Mouse (Mus musculus) neural tube, embryonic 12.5 days (tissue): ENCODE results near the gene C530008M17Rik. TPM values are rescaled to one million over a fixed set of nuclear protein-coding genes. Genes with fewer than 3 reads are reported as not detected.

ENCODE experiments used
- ATAC-seq: fragments of 200-750 bp; cut with Nextera tagmentation; 2 replicates; pipeline ENCODE4 v1.8.0; 2017; ENCODE audit warnings: low read depth, mild to moderate bottlenecking, moderate TSS enrichment, moderate library complexity; ENCODE audit not compliant: low FRiP score
- H3K27ac ChIP-seq: fragments of 300-500 bp; sonication (generic); 2 replicates; pipeline ENCODE4 v1.5.1; 2016
- H3K27me3 ChIP-seq: fragments of 300-500 bp; sonication (generic); replicated peaks from 2 replicates; pipeline ENCODE4 v1.6.1; 2016; ENCODE audit warnings: mild to moderate bottlenecking
- H3K36me3 ChIP-seq: fragments of 300-500 bp; sonication (generic); 2 replicates; pipeline ENCODE4 v1.6.1; 2016; ENCODE audit warnings: mild to moderate bottlenecking
- H3K4me1 ChIP-seq: fragments of 300-500 bp; sonication (generic); 2 replicates; pipeline ENCODE4 v1.6.1; 2016
- H3K4me2 ChIP-seq: fragments of 300-500 bp; sonication (generic); replicated peaks from 2 replicates; pipeline ENCODE4 v1.6.1; 2016; ENCODE audit warnings: mild to moderate bottlenecking
- H3K4me3 ChIP-seq: fragments of 300-500 bp; sonication (generic); 2 replicates; pipeline ENCODE4 v1.5.1; 2016
- H3K9ac ChIP-seq: fragments of 300-500 bp; sonication (generic); 2 replicates; pipeline ENCODE4 v1.6.1; 2016; ENCODE audit warnings: mild to moderate bottlenecking
- H3K9me3 ChIP-seq: fragments of 300-500 bp; sonication (generic); 2 replicates; pipeline ENCODE4 v1.6.1; 2016; ENCODE audit warnings: mild to moderate bottlenecking
- WGBS: fragments of 180-500 bp; shearing (Covaris S2); methylation state at CpG from one replicate; pipeline ENCODE4 v1.1.7; 2016; 5-methylcytosine and 5-hydroxymethylcytosine counted together
- polyA plus RNA-seq: library from polyadenylated mRNA; unstranded; fragments of >200 nt; fragmentation: Nextera tagmentation; extraction: Ambion mirVana; gene quantifications from 2 replicates; pipeline ENCODE4 v1.2.1, GENCODE M21; 2016

C530008M17Rik gene
- polyA plus RNA-seq, 1 experiment from 2014 or later = 72.6 TPM

DNA sequence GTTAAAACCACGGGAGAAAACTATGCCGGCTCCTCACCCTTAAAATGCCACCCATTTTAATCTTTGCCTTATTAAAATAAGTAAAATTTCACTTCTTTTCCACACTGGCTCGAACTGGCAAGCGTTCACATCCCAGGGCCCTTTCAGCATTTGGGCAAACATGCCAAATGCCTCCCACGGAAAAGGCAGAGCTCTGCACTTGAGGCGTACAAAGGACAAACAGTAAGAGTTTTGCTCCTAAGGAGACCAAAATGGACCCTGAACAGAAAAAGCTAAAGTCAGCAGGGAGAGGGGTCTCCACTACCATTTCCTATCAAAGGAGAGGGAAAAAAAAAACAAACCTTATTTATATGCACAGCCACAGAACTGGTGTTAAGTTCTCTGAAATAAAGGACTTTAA, 107.4 kb downstream of the C530008M17Rik start:
- no peak for ATAC-seq
- Histone ChIP-seq H3K27me3 (no peaks in the 10 kb centered on the region), H3K9me3 (peaks cover 11% of the 10 kb centered on the region; the same call in 1 of the 2 replicates), H3K36me3 (peaks cover 34% of the 10 kb centered on the region), H3K4me2 (no peak overlapping the region), H3K27ac (no peak overlapping the region), H3K9ac (no peak overlapping the region), H3K4me3 (no peak overlapping the region), H3K4me1 (peaks cover 20% of the 10 kb centered on the region)
- WGBS = 84% methylated on average over 6 of the region's 6 CpGs

DNA sequence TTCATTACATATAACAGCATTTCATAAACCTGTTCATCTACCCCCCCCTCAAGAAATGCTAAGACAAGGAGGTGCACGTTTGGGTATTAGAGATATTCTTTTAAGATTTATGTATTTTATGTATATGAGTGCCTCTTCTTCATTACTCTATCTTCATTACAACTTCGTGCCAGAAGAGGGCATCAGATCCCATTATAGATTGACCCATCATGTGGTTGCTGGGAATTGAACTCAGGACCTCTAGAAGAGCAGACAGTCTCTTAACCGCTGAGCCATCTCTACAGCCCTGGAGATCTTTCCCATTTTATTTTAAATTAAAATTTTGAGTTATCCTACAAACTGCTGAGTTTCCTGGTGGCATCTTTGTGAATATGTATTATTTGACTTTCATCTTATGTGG, 112.7 kb downstream of the C530008M17Rik start:
- 80% methylated on average over 3 of the region's 3 CpGs for whole genome bisulfite sequencing
- ATAC-seq = no peak
- H3K36me3 ChIP-seq = peaks cover 35% of the 10 kb centered on the region

DNA sequence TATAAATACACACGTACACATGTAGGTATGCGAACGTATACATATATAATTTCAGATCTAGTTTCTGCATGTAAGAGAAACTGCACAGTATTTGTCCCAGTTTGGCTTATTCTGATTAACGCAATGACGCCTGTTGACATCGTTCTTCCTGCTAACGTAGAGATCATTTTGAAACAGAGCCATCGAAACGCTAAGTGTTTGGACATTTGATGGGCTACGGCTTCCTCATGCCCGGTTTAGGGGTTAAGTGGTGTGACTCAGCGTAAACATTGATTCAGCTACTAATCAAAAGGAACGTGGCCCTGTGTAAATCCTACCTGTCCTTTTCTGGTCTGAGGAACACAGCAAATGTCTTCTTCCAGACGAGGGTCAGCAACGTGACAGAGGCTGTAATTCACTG, 113.3 kb downstream of the C530008M17Rik start:
- no peak overlapping the region for H3K4me3 ChIP-seq
- peaks cover 31% of the 10 kb centered on the region for H3K36me3 ChIP-seq
- H3K4me2 ChIP-seq = no peak overlapping the region
- 82% methylated on average over 15 of the region's 15 CpGs for WGBS
- no peak overlapping the region for H3K9ac ChIP-seq
- peaks cover 11% of the 10 kb centered on the region; the same call in 1 of the 2 replicates for H3K9me3 ChIP-seq
- H3K27me3 ChIP-seq = no peaks in the 10 kb centered on the region
- no peak for ATAC-seq
- no peak overlapping the region; the same call in 1 of the 2 replicates for H3K27ac ChIP-seq
- H3K4me1 ChIP-seq = no peaks in the 10 kb centered on the region; the same call in none of the 2 replicates

More for the DNA sequence above, 112.7 kb downstream of the C530008M17Rik start:
- Histone ChIP-seq H3K4me2 (no peak overlapping the region), H3K27me3 (no peaks in the 10 kb centered on the region), H3K9me3 (peaks cover 11% of the 10 kb centered on the region; the same call in 1 of the 2 replicates), H3K4me3 (no peak overlapping the region), H3K9ac (no peak overlapping the region), H3K4me1 (no peaks in the 10 kb centered on the region; the same call in none of the 2 replicates), H3K27ac (no peak overlapping the region)

DNA sequence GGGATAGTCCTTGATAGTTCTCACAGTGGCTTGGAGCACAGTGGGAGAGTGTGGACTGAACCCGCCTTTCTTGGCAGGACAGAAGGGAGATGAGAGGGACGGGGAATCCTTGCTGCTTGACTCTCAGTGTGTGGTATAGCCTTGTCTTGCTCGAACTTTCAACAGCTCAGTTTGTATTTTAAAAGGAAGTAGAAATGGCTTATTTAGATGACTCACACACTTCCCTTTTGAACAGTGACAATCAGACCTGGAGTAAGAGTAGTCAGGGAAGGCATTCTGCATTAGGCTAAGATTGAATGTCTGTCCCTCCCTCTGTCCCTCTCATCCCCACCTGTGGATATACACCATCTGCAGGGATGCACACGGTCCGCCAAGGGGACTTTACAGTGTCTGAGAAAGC, 115.1 kb downstream of the C530008M17Rik start:
- no peaks in the 10 kb centered on the region for H3K27me3 ChIP-seq
- H3K27ac ChIP-seq = no peak overlapping the region
- no peak overlapping the region for H3K4me2 ChIP-seq
- no peak overlapping the region for H3K9ac ChIP-seq
- ATAC-seq = no peak
- H3K9me3 ChIP-seq = no peaks in the 10 kb centered on the region
- 86% methylated on average over 5 of the region's 5 CpGs for WGBS
- H3K36me3 ChIP-seq = peaks cover 15% of the 10 kb centered on the region; the same call in 1 of the 2 replicates
- H3K4me3 ChIP-seq = no peak overlapping the region
- no peaks in the 10 kb centered on the region for H3K4me1 ChIP-seq

DNA sequence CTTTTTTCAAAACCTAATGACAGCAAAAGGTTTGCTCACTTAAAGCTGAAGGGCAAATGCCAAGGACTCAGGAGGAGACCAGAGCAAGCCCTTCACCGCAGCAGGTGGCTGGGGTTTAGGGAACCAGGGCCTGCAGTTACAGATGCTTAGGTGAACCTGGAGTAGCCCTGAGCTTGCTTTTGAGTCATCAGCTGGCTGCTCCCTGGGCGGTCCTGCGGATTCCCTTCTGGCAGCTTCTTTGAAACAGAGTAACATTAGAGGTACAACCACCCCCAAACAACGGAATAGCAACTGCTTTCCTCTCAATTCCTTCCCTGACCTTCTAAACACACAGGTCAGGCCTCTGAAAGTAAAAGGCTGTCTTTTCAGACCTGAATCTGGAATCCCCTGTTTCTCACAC, 116.5 kb downstream of the C530008M17Rik start:
- H3K4me2 ChIP-seq = no peak overlapping the region
- no peaks in the 10 kb centered on the region for H3K4me1 ChIP-seq
- no peaks in the 10 kb centered on the region for H3K27me3 ChIP-seq
- no peaks in the 10 kb centered on the region for H3K9me3 ChIP-seq
- ATAC-seq = no peak
- no peak overlapping the region for H3K9ac ChIP-seq
- H3K4me3 ChIP-seq = no peak overlapping the region
- 67% methylated on average over 4 of the region's 4 CpGs for WGBS
- peaks cover 5% of the 10 kb centered on the region; the same call in 1 of the 2 replicates for H3K36me3 ChIP-seq
- no peak overlapping the region for H3K27ac ChIP-seq

DNA sequence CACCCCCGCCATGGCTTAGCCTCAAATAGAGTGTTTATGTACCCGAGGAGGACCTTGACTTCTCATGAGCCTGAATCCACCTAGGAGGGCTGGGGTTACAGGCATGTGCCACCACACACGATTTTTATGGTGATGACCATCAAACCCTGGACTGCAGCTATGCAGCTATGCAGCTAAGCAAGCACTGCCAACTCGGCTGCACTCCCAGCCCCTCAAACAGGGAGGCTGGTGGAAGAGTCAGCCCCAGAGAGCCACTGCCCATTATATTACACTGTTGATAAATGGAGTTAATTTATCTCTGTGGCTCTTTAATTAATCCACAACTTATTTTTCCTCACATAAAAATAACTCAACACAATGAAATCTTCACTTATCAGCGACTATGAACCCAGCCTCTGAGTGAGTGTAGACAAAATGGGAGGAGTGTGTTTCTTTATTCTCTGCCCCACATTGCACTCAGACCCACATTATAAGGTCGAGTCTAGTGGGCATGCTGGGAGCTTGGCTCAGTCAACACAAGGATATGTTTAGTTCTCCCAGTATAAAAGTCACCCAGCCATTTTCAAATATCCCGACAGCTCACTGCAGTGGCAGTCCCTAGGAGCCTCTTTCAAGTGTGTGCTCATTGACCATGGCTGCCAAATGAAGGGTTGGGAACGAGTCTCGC, 117.3 kb downstream of the C530008M17Rik start:
- WGBS = 81% methylated on average over 9 of the region's 9 CpGs
- H3K9me3 ChIP-seq = no peaks in the 10 kb centered on the region
- no peak overlapping the region for H3K27ac ChIP-seq

DNA sequence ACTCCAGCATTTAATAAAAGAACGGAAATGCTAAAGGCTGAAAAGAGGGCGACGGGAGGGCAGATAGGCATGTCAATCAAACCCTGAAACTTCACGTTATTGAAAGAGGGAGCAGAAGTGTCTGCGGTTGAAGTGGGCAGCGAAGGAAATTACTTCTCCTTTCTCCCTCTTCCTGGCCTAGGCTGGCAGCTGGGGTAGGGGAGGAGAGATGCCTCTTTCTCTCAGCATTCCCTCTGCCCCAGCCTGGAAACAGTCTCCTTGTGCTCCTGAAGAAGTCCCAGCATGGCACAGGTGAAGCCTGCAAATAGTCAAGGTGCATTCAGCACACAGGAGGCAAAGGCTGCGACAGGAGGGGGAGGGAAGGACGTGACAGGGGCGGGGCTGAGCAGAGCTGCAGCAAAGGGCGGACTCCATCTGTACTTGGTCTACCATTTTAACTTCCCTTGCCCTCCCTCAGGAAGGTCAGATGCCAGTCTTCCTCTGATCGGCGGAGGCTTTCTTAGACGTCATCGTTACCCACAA, 122.8 kb downstream of the C530008M17Rik start:
- H3K27me3 ChIP-seq = no peaks in the 10 kb centered on the region
- H3K36me3 ChIP-seq = no peaks in the 10 kb centered on the region
- H3K4me3 ChIP-seq = no peak overlapping the region
- H3K27ac ChIP-seq = no peak overlapping the region
- peaks cover 20% of the 10 kb centered on the region for H3K4me1 ChIP-seq
- H3K4me2 ChIP-seq = no peak overlapping the region
- 63% methylated on average over 14 of the region's 14 CpGs for WGBS
- no peak overlapping the region for H3K9ac ChIP-seq
- ATAC-seq = no peak
- no peaks in the 10 kb centered on the region for H3K9me3 ChIP-seq

More for the DNA sequence above, 117.3 kb downstream of the C530008M17Rik start:
- H3K4me2 ChIP-seq = no peak overlapping the region
- H3K9ac ChIP-seq = no peak overlapping the region
- no peaks in the 10 kb centered on the region for H3K27me3 ChIP-seq
- no peak for ATAC-seq
- H3K36me3 ChIP-seq = peaks cover 5% of the 10 kb centered on the region; the same call in 1 of the 2 replicates
- H3K4me3 ChIP-seq = no peak overlapping the region
- H3K4me1 ChIP-seq = no peaks in the 10 kb centered on the region

DNA sequence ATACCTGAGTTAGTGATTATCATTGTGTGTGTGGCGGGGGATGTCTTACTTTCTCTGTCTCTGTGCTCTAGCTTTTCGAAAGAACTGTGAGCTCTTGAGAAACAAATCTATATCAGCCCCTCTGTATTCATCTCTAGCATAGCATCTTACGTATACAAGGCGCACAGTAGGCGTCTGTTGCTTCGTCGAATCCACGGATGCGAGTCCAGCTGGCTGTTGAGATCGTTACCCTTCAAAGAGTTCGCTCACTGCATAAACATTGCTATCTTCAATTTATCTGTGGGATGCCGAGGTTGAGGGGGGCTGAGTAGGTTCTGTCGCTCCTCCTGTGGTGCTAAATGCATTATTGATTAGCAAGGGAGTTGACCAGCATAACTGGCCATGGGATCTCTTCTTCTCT, 125.6 kb downstream of the C530008M17Rik start:
- ATAC-seq = no peak
- H3K4me1 ChIP-seq = peaks cover 21% of the 10 kb centered on the region
- H3K27ac ChIP-seq = peak overlapping the region; percentile 77; the same call in 1 of the 2 replicates
- H3K9ac ChIP-seq = no peak overlapping the region
- no peaks in the 10 kb centered on the region for H3K27me3 ChIP-seq
- no peaks in the 10 kb centered on the region for H3K9me3 ChIP-seq
- H3K36me3 ChIP-seq = no peaks in the 10 kb centered on the region
- no peak overlapping the region for H3K4me3 ChIP-seq
- WGBS = 83% methylated on average over 13 of the region's 13 CpGs
- no peak overlapping the region; the same call in 1 of the 2 replicates for H3K4me2 ChIP-seq

DNA sequence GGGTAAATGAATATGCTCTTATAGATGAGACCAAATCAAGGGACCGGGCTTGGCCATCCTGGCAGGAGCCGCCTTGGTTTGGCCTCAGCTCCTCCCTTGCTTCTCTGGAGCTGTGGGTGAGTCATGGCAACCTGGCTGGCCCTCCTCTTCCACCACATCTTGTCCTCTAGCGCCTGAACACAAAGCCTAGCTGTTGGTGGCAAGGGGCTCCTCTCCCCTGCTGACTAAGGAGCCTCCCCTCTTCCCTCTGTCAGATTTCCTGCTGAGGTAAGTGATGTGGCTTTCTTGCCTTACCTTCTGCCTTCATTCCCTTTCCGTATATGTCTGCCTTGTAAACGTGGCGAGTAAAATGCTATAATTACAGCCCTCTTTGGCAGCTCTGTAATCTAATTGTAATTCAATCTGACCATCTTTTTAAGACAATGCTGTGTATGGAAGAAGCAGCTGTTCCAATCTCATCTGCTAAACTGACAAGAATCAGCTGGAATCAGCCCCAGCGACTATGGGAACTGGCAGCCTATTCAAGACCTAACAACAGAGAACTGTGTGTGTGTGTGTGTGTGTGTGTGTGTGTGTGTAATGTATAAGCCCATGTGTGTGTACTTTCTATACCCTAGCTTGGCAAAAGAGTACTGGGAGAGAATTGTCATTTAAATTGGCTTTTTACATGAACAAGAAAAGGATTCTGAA, 126.2 kb downstream of the C530008M17Rik start:
- H3K9ac ChIP-seq = no peak overlapping the region
- peak; percentile 70 for ATAC-seq
- peaks cover 4% of the 10 kb centered on the region; the same call in 1 of the 2 replicates for H3K36me3 ChIP-seq
- no peak overlapping the region; the same call in 1 of the 2 replicates for H3K4me2 ChIP-seq
- 41% methylated on average over 7 of the region's 7 CpGs for WGBS
- no peak overlapping the region for H3K4me3 ChIP-seq
- H3K27me3 ChIP-seq = no peaks in the 10 kb centered on the region
- H3K27ac ChIP-seq = peak overlapping the region; percentile 77
- peaks cover 21% of the 10 kb centered on the region for H3K4me1 ChIP-seq
- no peaks in the 10 kb centered on the region for H3K9me3 ChIP-seq

DNA sequence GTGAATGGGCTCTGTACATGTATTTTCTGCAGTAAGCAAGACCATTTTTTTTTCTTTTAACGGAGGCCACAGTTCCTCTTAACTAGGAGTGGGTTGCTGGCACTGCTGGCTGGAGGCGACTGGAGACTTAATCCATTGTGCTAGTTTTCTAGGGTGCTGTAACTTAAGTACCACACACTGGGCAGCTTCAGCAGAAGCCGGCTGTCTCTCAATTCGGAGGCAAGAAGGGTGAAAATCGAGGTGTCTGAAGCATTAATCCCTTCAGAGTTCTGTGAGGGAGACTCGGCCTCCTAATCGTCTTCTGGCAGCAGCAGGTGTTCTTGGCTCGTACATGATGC, 126.8 kb downstream of the C530008M17Rik start:
- H3K27me3 ChIP-seq = no peaks in the 10 kb centered on the region
- H3K4me2 ChIP-seq = no peak overlapping the region
- H3K4me3 ChIP-seq = no peak overlapping the region
- no peak overlapping the region for H3K9ac ChIP-seq
- no peak overlapping the region for H3K27ac ChIP-seq
- no peaks in the 10 kb centered on the region for H3K9me3 ChIP-seq
- H3K4me1 ChIP-seq = peaks cover 21% of the 10 kb centered on the region
- WGBS = 56% methylated on average over 8 of the region's 8 CpGs
- ATAC-seq = peak; percentile 14; the same call in 1 of the 2 replicates
- peaks cover 7% of the 10 kb centered on the region; the same call in 1 of the 2 replicates for H3K36me3 ChIP-seq

DNA sequence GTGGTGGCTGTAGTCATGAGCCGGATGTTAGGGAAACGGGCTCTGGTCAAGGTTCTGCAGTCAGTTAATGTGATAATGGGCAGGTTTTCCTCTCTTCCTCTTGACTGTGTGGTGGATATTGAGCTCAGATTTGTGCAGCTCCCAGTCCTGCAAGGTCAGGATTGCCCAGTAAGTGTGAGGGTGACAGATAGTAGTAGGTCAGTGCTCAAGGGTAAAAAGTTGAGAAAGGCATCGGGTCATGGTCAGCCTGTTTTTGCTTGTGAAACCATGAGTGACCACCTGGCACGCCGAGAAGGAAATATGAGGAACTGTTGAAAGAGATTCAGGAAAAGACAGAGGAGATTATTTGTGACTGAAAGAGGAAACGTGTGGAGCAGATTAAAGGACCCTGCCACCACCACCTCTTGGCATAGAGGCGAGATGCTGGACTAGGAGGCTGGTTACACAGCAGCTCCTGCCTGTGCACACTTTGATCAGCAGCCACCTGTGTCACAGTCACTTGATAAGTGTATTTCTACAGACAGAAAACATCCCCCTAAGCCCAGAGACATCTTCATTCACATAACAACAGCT, 127.9 kb downstream of the C530008M17Rik start:
- 85% methylated on average over 7 of the region's 7 CpGs for WGBS
- H3K27ac ChIP-seq = no peak overlapping the region
- peaks cover 17% of the 10 kb centered on the region for H3K4me1 ChIP-seq
- no peak overlapping the region for H3K4me3 ChIP-seq
- H3K27me3 ChIP-seq = no peaks in the 10 kb centered on the region
- no peak overlapping the region for H3K9ac ChIP-seq
- H3K36me3 ChIP-seq = peaks cover 7% of the 10 kb centered on the region; the same call in 1 of the 2 replicates
- no peak overlapping the region for H3K4me2 ChIP-seq
- ATAC-seq = no peak
- H3K9me3 ChIP-seq = no peaks in the 10 kb centered on the region

DNA sequence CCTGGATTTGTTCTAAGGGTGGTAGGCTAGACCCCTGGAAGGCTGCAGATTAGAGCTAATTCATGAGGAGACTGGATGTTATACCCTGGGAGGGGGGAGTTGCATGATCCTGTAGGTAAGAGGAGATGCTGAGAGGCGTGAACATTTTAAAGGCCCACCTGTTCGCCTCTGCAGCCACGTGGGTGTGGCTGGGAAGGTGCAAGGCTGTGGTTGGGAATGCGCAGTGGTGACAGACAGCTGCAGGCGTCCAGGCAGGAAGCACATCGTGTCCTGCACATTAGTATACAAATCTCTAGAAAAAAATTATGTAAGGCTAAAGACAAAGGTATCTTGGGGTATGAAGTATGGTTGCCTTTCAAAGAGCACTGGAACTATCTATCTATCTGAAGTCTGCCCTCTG, 128.7 kb downstream of the C530008M17Rik start:
- Histone ChIP-seq H3K4me1 (peaks cover 13% of the 10 kb centered on the region), H3K27ac (no peak overlapping the region), H3K9ac (no peak overlapping the region), H3K27me3 (no peaks in the 10 kb centered on the region), H3K9me3 (no peaks in the 10 kb centered on the region), H3K36me3 (peaks cover 7% of the 10 kb centered on the region; the same call in 1 of the 2 replicates), H3K4me2 (no peak overlapping the region), H3K4me3 (no peak overlapping the region)
- WGBS = 88% methylated on average over 6 of the region's 6 CpGs
- no peak for ATAC-seq
